Mouse (Mus musculus) heart, embryonic 14.5 days (tissue): ENCODE measurements around the gene Myom3. TPM values are rescaled to one million over a fixed set of nuclear protein-coding genes. Genes with fewer than 3 reads are reported as not detected.

Experiments used
- ATAC-seq: fragments of 200-750 bp; cut with Nextera tagmentation; 2 replicates; pipeline ENCODE4 v1.8.0; 2017; ENCODE audit warnings: low read depth, moderate TSS enrichment; ENCODE audit not compliant: insufficient number of reproducible peaks, insufficient read depth, low FRiP score
- H3K27ac ChIP-seq, 2 experiments: fragments of 200-500 bp in 1 of 2; fragments of 300-500 bp in 1 of 2; sonication (generic) in 1 of 2; replicated peaks in 1 of 2; 2 replicates each; pipeline ENCODE4 v1.5.1; 2012 to 2014; ENCODE audit warnings: low read depth in 2 of 2, low read length in 2 of 2, control low read depth in 1 of 2, mild to moderate bottlenecking in 1 of 2, mixed read lengths in 1 of 2; ENCODE audit not compliant: control insufficient read depth in 1 of 2, insufficient read depth in 1 of 2
- H3K27me3 ChIP-seq: fragments of 300-500 bp; sonication (generic); 2 replicates; pipeline ENCODE4 v1.6.1; 2014; ENCODE audit warnings: mild to moderate bottlenecking, low read length, control low read depth; ENCODE audit not compliant: control insufficient read depth, insufficient read depth
- H3K36me3 ChIP-seq: fragments of 300-500 bp; sonication (generic); 2 replicates; pipeline ENCODE4 v1.6.1; 2014; ENCODE audit warnings: mild to moderate bottlenecking, control low read depth, low read length, mixed read lengths; ENCODE audit not compliant: control insufficient read depth, insufficient read depth
- H3K4me1 ChIP-seq, 2 experiments: fragments of 200-500 bp in 1 of 2; fragments of 300-500 bp in 1 of 2; sonication (generic) in 1 of 2; 2 replicates each; pipeline ENCODE4 v1.6.1; 2012 to 2014; ENCODE audit warnings: low read length in 2 of 2, control low read depth in 1 of 2, mixed read lengths in 1 of 2; ENCODE audit not compliant: control insufficient read depth in 2 of 2, insufficient read depth in 2 of 2
- H3K4me2 ChIP-seq: fragments of 300-500 bp; sonication (generic); 2 replicates; pipeline ENCODE4 v1.6.1; 2014; ENCODE audit warnings: mild to moderate bottlenecking, low read length
- H3K4me3 ChIP-seq, 2 experiments: fragments of 200-500 bp in 1 of 2; fragments of 300-500 bp in 1 of 2; sonication (generic) in 1 of 2; 2 replicates each; pipeline ENCODE4 v1.5.1; 2012 to 2014; ENCODE audit warnings: low read length in 2 of 2, mild to moderate bottlenecking in 2 of 2, control low read depth in 1 of 2, low read depth in 1 of 2, moderate library complexity in 1 of 2; ENCODE audit not compliant: control insufficient read depth in 1 of 2, insufficient read depth in 1 of 2
- H3K9ac ChIP-seq: fragments of 300-500 bp; sonication (generic); 2 replicates; pipeline ENCODE4 v1.6.1; 2014; ENCODE audit warnings: mild to moderate bottlenecking, low read length
- H3K9me3 ChIP-seq: fragments of 300-500 bp; sonication (generic); 2 replicates; pipeline ENCODE4 v1.6.1; 2016; ENCODE audit warnings: low read length, control low read depth; ENCODE audit not compliant: control insufficient read depth
- WGBS: fragments of 180-500 bp; shearing (Covaris S2); extraction: QIAGEN DNeasy Blood & Tissue Kit; methylation state at CpG from one replicate; pipeline ENCODE4 v1.1.7; 2014; 5-methylcytosine and 5-hydroxymethylcytosine counted together
- polyA plus RNA-seq: library from polyadenylated mRNA; unstranded; fragments of >200 nt; fragmentation: Nextera tagmentation; extraction: Ambion mirVana; gene quantifications from 2 replicates; pipeline ENCODE4 v1.2.1, GENCODE M21; 2014

The Myom3 gene
- polyA plus RNA-seq, 1 experiment from 2014 or later, result 0.12 TPM

- H3K36me3 ChIP-seq, result no peaks in the 10 kb centered on the region
- H3K27ac ChIP-seq, result no peak overlapping the region
- H3K9me3 ChIP-seq, result no peaks in the 10 kb centered on the region
- ATAC-seq, result no peak
- 85% methylated on average over 9 of the region's 9 CpGs for WGBS
- no peaks in the 10 kb centered on the region for H3K27me3 ChIP-seq
- H3K4me2 ChIP-seq, result no peak overlapping the region
- H3K9ac ChIP-seq, result no peak overlapping the region
- H3K4me1 ChIP-seq, result peaks cover 9 to 14% of the 10 kb centered on the region in 2 experiments
- no peak overlapping the region for H3K4me3 ChIP-seq
Measured at GRCm38 (mm10) chr4:135730204-135730603, 29.3 kb upstream of the Myom3 start.

GRCm38 (mm10) chr4:135730951-135731350 lies 28.6 kb upstream of the Myom3 start:
- H3K36me3 ChIP-seq, result no peaks in the 10 kb centered on the region
- no peaks in the 10 kb centered on the region for H3K9me3 ChIP-seq
- 43% methylated on average over 8 of the region's 8 CpGs for WGBS
- H3K4me1 ChIP-seq, result peaks cover 9 to 14% of the 10 kb centered on the region in 2 experiments
- H3K27ac ChIP-seq, result no peak overlapping the region
- no peak overlapping the region for H3K9ac ChIP-seq
- H3K4me3 ChIP-seq, result no peak overlapping the region
- no peak for ATAC-seq
- H3K27me3 ChIP-seq, result no peaks in the 10 kb centered on the region
- no peak overlapping the region for H3K4me2 ChIP-seq

- H3K9me3 ChIP-seq, result no peaks in the 10 kb centered on the region
- 91% methylated on average over 14 of the region's 14 CpGs for WGBS
- no peak for ATAC-seq
Measured at GRCm38 (mm10) chr4:135733901-135734300, 25.6 kb upstream of the Myom3 start.

GRCm38 (mm10) chr4:135736903-135737302 lies 22.6 kb upstream of the Myom3 start:
- Histone ChIP-seq H3K36me3 (no peaks in the 10 kb centered on the region), H3K9me3 (no peaks in the 10 kb centered on the region), H3K4me2 (no peak overlapping the region), H3K9ac (no peak overlapping the region), H3K4me1 (no peaks in the 10 kb centered on the region), H3K4me3 (no peak overlapping the region), H3K27ac (no peak overlapping the region), H3K27me3 (no peaks in the 10 kb centered on the region)
- no peak for ATAC-seq
- WGBS, result 73% methylated on average over 3 of the region's 3 CpGs

More at GRCm38 (mm10) chr4:135733901-135734300, 25.6 kb upstream of the Myom3 start:
- H3K36me3 ChIP-seq, result no peaks in the 10 kb centered on the region
- H3K4me3 ChIP-seq, result no peak overlapping the region
- no peak overlapping the region for H3K4me2 ChIP-seq
- H3K4me1 ChIP-seq, result no peaks in the 10 kb centered on the region
- H3K27me3 ChIP-seq, result no peaks in the 10 kb centered on the region
- H3K27ac ChIP-seq, result no peak overlapping the region
- no peak overlapping the region for H3K9ac ChIP-seq

GRCm38 (mm10) chr4:135738237-135738636 lies 21.3 kb upstream of the Myom3 start:
- Histone ChIP-seq H3K36me3 (no peaks in the 10 kb centered on the region), H3K9me3 (no peaks in the 10 kb centered on the region), H3K4me3 (no peak overlapping the region), H3K4me2 (no peak overlapping the region), H3K27ac (no peak overlapping the region), H3K9ac (no peak overlapping the region), H3K4me1 (no peaks in the 10 kb centered on the region), H3K27me3 (no peaks in the 10 kb centered on the region)
- WGBS, result 55% methylated on average over 5 of the region's 5 CpGs
- no peak for ATAC-seq

GRCm38 (mm10) chr4:135739148-135739547 lies 20.4 kb upstream of the Myom3 start:
- WGBS, result 62% methylated on average over 7 of the region's 7 CpGs
- H3K27ac ChIP-seq, result no peak overlapping the region
- no peak overlapping the region for H3K4me3 ChIP-seq
- no peak for ATAC-seq
- H3K9me3 ChIP-seq, result no peaks in the 10 kb centered on the region
- H3K9ac ChIP-seq, result no peak overlapping the region
- no peaks in the 10 kb centered on the region for H3K27me3 ChIP-seq
- H3K4me2 ChIP-seq, result no peak overlapping the region
- no peaks in the 10 kb centered on the region for H3K4me1 ChIP-seq
- no peaks in the 10 kb centered on the region for H3K36me3 ChIP-seq

- Histone ChIP-seq H3K27me3 (no peaks in the 10 kb centered on the region), H3K4me2 (no peak overlapping the region), H3K36me3 (no peaks in the 10 kb centered on the region), H3K4me1 (no peaks in the 10 kb centered on the region), H3K9ac (no peak overlapping the region), H3K4me3 (no peak overlapping the region), H3K27ac (no peak overlapping the region), H3K9me3 (no peaks in the 10 kb centered on the region)
- whole genome bisulfite sequencing, result 91% methylated on average over 14 of the region's 14 CpGs
- no peak for ATAC-seq
Measured at GRCm38 (mm10) chr4:135739672-135740071, 19.8 kb upstream of the Myom3 start.

GRCm38 (mm10) chr4:135743520-135743919 lies 16.0 kb upstream of the Myom3 start:
- no peak overlapping the region for H3K4me3 ChIP-seq
- no peaks in the 10 kb centered on the region for H3K36me3 ChIP-seq
- no peak for ATAC-seq
- H3K4me2 ChIP-seq, result no peak overlapping the region
- WGBS, result 45% methylated on average over 6 of the region's 6 CpGs
- no peaks in the 10 kb centered on the region; a peak in 1 of 4 replicates for H3K4me1 ChIP-seq
- H3K27ac ChIP-seq, result no peak overlapping the region
- H3K27me3 ChIP-seq, result no peaks in the 10 kb centered on the region
- no peak overlapping the region for H3K9ac ChIP-seq
- H3K9me3 ChIP-seq, result no peaks in the 10 kb centered on the region
